Mouse (Mus musculus) thymus, postnatal 14 days (tissue): ENCODE results near the gene Plpp6.
"Not testable (repeated sequence)": the region's sequence is repeated elsewhere in the genome, so short reads cannot be mapped to it uniquely, and the experiment has no call there.

ENCODE experiments used
- DNase-seq: peaks from one replicate; pipeline ENCODE4 v3.0.0; 2021

The Plpp6 gene

GRCm38 (mm10) chr19:28989515-28989914 lies 25.8 kb downstream of the Plpp6 start:
- no peak for DNase-seq

- peak; percentile 96 for DNase-seq
Observed at GRCm38 (mm10) chr19:28990194-28990589, 26.4 kb downstream of the Plpp6 start, which contains the start of gene Cdc37l1. Cdc37l1 (plus strand) TSS chr19:28990352.

GRCm38 (mm10) chr19:28990590-28991221 lies 27.0 kb downstream of the Plpp6 start:
- DNase-seq = peak; percentile 21

DNA sequence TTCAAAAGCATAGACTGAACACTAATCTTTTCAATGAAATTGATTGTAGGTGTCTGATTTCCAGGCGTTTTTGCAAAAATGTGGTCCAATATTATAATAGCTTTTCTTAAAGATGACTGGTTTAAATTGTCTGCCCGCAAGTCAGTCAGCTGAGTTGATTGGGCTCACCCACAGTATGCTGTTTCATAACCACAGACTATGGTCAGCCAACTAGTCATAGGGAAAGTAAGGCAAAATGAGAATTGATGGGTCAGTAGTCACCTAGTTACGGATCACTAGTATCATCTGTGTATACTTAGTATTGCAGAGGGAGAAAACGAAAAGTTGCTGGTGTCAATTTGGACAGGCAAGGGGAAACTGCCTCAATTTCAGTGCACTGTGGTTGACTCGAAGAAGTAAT lies 27.6 kb downstream of the Plpp6 start:
- DNase-seq = no peak

GRCm38 (mm10) chr19:28994870-28995269 lies 31.1 kb downstream of the Plpp6 start:
- no peak for DNase-seq

DNA sequence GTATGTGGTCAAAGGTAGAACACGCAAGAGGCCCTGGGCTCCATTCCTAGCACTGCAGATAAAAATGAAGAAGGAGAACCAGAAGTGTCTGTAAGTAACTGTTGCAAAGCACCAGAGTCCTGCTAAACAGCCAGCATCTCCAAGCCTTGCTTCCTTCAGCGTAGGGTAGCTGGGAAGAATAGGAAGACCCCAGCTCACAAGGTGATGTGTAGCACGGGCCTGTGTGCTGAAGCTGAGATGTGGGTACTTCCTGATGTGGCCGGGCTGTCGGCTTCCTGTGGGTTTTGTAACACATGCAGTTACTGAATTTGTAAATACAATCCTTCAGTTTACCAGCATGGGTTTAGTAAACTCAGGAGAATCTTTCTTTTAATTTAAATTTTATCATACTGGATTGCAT lies 31.6 kb downstream of the Plpp6 start:
- DNase-seq = no peak

DNA sequence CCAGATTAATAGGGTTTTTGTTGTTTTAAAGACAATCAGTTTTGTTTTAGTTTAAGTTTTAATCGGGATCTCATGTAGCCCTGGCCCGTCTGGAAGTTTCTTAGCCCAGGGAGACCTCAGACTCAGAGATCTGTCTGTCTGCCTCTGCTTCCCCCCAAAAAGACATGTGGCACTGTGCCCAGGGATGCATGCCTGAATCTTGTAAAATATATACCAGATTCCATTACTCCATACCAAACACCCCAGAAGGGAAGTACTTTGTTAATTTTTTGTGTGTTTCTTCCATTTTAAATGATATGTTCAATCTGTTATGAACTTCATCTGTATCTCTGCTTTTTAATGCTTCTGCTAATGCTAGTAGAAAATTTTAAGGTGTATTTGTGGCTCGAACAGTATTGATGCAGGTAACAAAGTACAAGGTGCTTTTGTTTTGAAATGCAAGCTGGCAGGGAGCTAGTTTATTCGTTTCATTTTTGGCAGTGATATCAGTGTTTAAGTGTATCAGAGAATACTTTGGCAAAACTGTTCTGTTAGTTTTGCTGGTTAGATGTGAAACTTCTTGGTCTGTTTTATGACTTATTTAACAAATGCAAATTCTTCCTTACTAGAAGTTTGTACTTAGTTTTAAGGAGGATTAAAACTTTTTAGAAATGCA lies 34.4 kb downstream of the Plpp6 start:
- DNase-seq = no peak

DNA sequence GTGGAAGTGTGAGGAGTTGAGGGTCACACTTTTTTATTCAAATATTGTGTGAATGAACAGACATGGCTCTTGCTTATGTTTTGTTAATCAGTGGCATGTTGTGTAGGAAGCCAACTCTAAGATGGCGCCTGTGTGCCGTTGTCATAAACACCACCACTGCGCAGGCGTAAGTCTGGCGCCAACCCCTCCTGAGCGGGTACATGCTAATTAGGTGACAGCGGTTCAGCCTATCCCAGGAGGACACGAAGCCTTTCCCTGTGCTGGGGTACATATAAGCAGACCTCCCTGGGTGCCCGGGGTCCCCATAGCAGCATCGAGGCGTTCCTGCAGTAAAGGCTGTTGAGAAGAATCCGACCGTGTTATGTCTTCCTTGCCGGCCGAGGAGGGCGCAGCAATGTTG lies 36.6 kb downstream of the Plpp6 start:
- not testable (repeated sequence) for DNase-seq

GRCm38 (mm10) chr19:29008069-29008706 lies 44.4 kb downstream of the Plpp6 start:
- no peak for DNase-seq

DNA sequence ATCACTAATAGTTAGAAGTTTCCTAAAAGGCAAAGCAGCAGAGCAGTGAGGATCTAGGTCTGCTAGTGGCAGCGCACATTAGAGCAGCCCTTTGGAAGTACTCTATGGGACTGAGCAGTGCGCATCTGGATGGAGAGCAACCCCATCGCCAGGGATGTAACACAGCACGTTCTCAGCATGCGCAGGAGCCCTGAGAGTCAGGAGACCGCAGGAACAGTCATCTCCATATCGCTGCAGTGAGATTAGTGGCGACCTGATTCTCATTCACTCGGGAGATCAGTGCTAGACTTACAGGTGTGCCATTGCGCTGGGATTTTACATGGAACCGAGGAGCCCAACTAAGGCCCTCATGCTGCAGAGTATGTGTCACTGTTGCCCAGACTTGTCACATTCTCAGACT lies 45.3 kb downstream of the Plpp6 start:
- no peak for DNase-seq

DNA sequence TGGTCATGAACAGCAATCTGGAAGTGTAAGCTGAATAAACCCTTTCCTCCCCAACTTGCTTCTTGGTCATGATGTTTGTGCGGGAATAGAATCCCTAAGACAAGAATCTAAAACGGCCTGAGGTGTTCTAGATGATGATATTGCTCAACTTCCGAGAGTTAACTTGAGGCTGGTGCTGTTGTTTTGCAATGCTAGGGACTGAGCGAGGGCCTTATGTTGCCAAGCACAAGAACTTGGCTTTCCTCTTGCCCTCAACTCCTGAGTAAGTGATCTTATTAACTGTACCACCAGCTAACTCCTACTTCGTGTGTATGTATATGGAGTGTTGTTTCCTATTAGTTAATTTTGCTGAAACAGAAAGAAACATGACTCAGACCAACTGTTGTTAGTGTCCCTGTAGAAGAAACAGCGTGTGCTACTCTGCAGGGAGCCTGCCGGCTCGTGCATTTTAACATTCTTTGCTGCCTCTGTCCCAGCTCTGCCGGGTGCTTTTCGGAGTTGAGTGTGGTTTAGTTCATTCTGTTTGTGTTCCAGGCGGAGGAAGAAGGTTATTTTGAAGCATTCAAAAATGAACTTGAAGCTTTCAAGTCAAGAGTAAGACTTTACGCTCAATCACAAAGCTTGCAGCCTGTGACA lies 47.7 kb downstream of the Plpp6 start:
- no peak for DNase-seq

DNA sequence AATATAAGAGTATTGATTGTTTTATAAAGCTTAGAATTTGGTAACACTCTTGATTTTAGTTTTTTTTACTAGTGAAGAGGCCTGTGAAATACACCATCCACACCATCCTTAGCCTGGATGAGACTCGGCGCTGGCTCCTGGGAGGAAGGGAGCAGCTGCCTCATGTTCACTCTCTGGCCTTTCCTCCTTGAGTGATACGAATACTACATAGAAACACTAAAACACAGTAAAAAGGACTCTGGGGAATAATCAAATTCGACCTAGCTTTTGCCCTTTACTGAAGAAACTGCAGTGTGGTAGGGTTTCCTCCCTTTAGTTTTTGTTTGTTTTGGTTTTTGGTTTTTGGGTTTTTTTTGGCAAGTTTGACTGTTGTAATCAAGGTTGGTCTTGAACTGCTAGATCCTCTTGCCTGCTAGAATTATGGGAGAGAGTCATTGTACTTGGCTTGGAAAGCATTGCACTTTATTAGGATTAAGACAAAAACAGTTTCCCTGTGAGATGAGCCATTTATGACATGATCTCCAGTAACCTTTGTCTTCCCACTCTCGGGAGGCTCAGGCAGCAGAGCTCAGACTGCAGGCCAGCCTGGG lies 50.8 kb downstream of the Plpp6 start:
- no peak for DNase-seq

DNA sequence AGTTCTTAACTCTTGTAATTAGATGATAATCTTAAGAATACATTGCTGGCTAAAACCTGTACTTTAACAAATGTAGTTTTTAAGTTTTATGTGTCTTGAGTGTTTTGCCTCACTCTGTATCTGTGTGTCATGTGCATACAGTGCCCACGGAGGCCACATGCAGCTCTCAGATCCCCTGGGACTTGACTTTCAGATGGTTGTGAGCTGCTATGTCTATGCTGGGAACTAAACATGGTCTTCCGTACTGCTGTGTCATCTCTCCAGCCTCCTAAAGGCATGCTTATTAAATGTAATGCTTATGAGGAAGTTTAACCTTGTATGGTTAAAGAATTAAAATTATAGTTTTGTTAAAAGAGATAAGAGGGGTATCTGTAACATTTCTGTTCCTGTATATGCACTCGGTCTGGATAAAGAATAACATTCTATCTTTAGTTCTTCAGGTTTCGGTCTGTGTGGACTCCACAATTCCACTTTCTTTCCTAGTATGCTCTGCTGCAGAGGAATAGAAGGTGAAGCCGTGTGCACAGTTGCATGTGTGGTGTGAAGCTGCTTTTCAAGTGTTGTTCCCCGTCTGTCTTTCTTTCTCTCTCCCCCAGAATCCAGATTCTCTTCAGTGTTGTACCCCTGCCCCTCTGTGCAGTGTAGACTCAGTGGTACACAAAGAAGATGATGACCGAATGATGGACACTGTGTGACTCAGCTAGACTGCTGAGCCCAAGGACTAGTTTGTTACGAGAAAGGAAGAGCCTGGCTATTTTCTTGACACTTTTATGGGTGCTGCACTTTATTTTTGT lies 51.9 kb downstream of the Plpp6 start:
- DNase-seq = no peak

- no peak for DNase-seq
Observed at GRCm38 (mm10) chr19:29016204-29016765, 52.5 kb downstream of the Plpp6 start.
